Mouse (Mus musculus) T-cell, adult 2 months (primary cell): Measurements from ENCODE around the gene Krt27.

Experiments
- DNase-seq: peaks from one replicate; pipeline ENCODE4 v3.0.0; 2022; ENCODE audit warnings: low spot score

The Krt27 gene

DNA sequence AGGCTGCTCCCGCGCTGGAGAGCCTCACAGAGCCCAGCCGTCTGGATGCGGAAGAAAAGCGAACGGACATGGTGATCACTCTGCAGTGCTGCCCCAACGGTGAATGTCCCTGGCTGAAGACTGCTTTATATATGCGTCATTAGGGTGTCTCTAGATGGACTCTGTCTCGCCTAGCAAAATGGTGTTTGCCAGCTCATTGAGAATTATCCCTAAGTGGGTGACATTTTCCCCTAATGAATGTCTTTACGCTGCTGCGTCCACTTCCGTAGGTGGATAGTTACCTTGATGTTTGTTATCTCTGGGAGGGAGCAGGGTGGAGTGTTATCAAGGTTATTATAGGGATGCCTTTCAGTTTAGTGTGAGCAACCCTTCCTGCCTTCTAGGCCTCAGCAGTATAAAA, at the start of gene Krt27:
Krt27 (minus strand) TSS at position 101 of the 400 bp plus-strand sequence.
- no peak for DNase-seq

DNA sequence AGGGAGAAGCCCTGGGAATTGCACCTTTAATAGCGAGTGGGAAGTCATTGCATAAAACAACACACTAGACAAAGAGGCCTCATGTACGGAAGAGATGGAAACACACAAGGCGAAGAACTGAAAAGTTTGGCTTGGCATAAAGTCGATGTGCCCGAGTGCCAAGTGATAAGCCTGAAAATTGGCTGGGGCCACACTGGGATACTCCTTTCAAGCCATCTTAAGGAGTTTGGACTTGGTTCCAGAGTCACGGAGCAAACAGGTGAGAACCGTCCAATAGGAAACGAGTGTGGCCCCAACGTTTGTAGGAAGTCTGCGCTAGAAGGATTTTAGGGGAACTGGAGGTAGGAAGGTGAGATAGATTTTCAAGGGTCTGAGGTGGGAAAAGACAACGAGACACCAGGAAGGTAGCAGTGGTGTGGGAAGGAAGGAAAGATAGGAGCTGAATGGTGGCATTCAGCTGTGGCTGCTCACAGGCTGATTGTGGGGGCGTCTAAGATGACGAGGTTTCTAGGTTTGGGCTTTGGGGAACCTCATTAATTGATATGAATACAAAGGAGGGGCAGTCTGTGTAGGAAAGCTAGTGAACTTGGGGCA, 49.1 kb upstream of the Krt27 start:
- no peak for DNase-seq

DNA sequence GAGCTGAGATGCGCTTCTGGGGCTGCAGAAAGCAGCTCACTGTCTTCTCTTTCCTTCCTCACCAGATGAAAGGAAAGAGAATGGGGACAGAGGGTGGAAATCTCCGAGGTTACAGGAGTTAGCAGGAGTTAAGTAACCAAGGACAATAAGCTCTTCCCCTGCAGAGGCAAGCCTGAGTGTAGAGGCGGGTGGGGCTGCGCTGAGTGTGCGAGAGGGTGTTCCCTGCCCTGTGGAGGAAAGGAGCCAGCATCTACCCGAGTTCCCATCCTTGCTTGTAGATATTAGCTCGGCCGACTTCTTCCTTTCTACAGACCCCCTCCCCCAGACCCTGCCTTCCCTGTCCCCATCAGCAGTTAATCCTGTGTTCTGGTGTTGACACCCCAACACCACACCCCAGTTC, 47.9 kb upstream of the Krt27 start:
- DNase-seq: no peak

DNA sequence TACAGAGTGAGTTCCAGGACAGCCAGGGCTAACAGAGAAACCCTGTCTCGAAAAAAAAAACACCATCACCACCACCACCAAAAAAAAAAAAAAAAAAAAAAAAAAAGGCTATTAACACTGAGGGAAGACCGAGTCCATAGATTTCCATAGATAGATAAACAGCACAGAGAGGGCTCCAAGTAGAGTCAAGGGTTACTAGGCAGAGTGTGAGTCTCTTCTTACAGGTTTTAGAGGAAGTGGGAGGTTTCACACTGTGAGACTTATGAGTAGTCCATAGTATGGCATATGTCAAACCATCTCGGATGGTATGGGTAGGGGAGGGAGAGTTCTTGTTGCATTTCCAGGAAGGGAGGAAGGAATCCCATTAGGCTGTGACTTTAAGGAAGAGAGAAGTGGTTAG, 47.2 kb upstream of the Krt27 start:
- no peak for DNase-seq

DNA sequence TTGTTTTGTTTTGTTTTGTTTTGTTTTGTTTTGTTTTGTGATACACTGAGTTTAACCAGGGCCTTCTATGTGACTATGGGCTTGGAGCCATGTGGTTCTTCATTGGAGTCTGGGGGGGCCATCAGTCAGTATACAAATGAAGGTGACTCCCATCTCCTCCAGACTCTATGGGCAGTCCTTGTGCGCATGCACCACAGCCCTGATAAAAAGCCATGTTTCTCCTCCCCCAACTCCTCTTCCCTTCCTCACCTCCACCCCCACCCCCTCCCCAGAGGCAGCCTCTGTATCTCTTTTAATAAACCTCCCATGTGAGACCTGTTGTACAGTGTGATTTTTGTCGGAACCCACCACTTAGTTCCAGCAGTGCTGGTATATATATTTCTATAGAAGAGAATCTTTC, 45.8 kb upstream of the Krt27 start:
- no peak for DNase-seq

DNA sequence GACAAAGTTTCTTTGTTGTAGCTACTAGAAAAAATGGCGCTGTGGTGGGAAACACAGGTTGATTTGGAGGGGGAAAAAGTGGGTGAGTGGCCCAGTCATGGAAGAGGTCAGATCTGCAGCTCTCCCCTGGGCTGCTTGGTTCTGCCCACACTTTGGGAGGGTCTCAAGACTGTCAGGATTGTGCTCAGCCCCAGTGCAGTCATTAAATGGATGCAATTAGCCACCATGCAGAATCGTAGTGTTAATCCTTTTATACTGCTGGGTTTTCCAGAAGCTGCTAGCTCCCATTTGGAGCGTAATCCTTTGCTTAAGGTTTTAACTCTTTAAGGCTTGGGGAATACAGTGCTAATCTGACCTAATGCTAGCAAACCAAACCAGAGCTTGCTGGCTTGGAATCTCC, 45.1 kb upstream of the Krt27 start:
- DNase-seq: no peak

DNA sequence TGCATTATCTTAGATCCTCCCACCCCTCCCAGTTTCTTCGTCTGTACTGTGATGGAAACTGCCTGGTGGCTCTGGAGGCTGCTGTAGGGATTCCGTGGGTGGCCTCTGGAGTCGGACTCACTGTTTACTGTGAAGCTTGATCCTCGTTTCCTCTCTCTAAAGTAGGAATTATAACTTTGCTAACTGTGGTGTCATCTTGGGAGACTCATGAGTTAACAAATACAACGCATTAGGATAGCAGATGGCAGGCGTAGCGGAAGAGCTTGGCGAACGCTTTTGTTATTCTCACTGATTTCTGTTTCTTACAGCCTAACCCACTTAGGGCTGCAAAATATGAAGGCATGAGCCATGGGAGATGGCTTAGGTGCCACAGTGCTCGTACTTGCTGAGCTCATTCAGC, 41.6 kb upstream of the Krt27 start:
- no peak for DNase-seq

DNA sequence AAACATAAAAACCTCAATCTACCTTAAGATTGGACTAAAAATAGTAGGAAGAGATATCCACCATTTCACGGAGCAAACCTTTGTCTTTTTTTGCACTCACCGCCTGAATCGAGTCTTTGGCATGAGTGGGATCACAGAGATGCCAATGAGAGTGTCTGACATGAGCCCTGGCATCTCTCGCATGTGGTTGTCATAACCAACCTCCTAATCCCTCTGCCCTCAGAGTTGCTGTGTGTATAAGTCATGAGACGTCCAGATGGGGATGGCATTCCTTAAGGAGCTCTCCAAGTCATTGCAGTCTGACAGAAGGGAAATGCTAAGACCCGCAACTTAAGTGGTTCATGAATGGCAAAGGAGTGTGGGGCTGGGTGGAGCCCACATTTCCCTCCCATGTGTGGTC, 40.5 kb upstream of the Krt27 start:
- DNase-seq: no peak

DNA sequence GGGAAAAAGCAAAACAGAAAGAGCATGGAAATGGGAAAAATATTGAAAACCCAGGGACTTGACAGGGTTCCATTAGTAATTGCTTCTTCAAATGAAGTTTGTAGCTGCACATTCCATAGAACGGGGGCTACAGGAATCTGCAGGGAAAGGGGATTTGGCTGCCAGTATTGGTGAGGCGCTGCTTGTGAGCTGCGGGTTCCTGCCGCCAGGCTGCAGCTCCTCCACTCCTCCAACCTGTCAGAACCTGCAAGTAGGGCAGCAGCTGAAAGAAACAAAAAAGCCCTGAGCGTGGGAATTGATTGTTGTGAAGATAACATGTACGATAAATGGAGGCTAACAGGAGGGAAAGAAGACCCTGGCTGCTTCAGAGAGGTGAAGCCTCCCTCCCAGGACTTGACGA, 40.0 kb upstream of the Krt27 start:
- DNase-seq: no peak

DNA sequence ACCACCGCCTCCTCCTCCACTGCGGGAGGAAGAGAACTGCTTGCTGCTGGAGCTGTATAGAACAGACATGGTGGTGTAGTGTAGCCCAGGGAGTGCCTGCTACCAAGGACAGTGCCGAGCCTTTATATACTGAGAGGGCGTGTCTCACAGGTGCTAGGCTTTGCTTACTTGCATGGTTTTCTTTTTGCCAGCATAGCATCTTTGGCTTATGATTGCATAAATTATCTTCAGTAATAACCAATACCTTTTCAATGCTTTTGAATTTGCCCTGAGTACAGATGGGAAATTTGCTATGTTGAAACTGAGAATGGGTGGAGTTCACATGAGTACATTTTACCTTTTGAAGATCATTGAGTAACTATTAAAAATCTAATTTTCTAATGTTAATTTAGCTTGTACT, 38.4 kb upstream of the Krt27 start, which contains the start of gene Krt10:
Krt10 (minus strand) TSS at position 101 of the 400 bp plus-strand sequence.
- no peak for DNase-seq

DNA sequence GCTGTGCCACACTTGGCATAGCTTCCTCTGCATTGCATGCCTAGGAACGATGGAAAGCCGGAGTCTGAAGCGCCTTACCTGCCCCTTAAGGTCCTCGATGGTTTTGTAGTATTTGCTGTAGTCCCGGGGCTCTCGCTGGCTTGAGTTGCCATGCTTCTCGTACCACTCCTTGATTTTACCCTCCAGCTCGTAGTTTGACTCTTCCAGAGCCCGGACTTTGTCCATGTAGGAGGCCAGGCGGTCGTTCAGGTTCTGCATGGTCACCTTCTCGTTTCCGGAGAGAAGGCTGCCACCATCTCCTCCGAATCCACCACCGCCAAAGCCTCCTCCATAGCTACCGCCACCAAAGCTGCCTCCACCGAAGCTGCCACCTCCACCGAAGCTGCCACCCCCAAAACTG, 37.8 kb upstream of the Krt27 start:
- no peak for DNase-seq

DNA sequence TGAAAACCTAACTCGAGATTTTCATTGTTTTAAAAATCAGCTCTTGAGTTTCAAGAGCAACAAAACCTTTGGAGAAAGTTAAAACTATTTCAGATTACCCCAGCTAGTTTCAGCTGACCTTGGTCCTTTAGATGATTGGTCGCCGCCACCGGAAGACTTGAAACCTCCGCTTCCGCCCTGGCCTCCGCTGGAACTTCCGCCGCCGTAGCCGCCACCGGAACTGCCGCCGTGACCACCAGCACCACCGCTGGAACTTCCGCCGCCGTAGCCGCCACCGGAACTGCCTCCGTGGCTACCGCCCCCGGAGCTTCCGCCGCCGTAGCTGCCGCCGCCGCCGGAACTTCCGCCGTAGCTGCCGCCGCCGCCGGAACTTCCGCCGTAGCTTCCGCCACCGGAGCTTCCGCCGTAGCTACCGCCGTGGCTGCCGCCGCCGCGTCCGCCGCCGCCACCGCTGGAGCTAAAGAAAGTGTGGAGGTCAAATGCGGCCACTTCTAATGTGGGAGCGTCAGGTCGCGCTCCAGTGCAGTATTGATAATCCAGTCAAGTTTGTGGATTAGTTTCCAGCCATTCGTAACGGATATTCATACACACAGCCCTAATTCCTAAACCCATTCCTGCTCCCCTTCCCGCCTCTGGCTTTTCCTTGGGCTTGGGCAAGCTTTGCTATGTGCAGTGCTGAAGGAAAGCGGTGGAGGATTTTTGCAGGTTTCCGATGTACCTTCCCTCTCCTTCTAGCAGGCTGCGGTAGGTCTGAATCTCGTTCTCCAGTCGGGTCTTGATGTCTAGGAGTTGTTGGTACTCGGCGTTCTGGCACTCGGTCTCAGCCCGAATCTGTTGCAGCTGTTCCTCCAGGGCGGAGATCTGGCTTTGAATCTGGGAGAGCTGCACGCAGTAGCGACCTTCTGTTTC, 35.2 kb upstream of the Krt27 start:
- peak; percentile 79 for DNase-seq

DNA sequence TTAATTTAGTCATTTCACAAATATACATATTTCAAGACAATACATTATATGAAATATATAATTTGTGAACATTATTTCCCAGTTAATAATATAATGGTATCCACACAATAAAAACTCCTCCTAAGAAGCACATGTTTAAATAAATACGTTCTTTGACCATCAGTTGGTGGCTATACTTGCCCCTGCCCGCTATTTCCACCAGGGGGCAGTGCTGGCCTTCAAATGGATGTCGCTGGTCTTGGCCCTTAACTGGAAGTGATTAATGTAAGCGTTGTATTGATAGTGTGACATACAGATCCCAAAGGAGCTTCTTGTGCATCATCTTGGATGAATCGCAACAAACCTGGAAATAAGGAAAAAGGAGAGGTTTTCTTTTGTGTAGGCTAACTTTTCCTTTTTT, 28.7 kb upstream of the Krt27 start:
- peak; percentile 70 for DNase-seq

DNA sequence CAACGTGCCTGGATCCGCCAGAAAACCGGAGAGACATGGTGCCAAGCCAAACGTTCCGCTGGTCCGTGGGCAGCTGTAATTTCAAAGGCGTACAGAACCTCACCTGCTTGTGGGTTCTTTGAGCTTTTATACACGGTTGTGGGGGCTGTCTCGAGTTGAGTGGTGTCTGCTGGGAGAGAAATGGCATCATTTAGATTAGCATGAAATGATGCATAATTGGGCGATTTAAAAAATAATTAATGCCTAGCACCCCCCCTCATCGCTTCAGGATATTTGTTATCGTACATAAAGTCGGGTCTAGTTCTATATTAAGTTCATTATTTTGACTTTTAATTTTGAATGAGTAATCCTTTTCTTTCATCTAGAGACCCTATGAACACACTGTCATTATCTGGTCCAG, 23.9 kb upstream of the Krt27 start, which contains the start of gene Krt28:
Krt28 (minus strand) TSS at position 101 of the 400 bp plus-strand sequence.
- no peak for DNase-seq

DNA sequence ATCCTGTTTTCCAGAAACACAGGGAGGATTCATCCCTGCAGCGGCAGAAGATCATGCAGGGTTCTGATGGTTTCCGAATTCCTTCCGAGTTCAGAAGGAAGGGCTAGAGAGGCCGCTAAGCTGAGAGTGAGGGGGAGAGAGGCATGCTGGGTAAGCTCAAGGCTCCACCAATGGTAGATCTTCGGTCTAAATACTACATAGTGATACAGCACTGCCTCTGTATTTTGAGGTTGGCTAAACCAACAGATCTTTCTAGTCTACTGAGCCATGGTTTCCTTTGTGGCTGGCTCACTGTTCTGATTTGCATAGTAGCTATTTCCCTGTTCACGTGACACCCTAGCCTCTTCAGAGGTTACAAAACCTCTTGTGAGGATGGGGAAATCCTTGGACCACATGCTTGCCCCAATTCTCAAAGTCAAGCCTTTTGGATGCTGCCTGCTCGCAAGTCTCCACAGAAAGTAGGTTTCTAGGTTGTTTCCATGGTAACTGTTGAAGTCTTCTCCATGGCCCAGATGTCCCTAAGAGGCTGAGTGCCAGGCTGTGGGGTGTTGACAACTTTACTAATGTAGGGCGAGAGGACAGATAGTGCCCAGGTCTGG, 19.0 kb upstream of the Krt27 start:
- no peak for DNase-seq

DNA sequence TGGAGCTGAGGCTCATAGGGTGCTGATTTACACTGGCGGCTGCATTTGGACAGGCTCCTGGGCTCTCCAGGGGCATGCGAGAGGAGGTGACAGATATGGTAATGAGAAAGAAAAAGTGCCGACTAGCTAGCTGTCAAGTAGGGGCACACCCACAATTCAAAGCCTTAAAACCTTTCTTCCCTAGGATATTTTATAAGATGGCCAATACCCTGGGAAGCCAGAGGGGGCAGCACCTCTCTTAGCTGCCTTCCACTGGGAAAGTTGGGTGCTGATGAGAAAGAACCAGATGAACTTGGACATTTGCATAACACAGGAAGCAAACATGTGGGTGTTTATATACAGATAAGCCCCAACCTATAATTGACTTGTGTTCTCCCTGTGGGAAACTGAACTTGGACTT, 18.3 kb upstream of the Krt27 start:
- DNase-seq: no peak

DNA sequence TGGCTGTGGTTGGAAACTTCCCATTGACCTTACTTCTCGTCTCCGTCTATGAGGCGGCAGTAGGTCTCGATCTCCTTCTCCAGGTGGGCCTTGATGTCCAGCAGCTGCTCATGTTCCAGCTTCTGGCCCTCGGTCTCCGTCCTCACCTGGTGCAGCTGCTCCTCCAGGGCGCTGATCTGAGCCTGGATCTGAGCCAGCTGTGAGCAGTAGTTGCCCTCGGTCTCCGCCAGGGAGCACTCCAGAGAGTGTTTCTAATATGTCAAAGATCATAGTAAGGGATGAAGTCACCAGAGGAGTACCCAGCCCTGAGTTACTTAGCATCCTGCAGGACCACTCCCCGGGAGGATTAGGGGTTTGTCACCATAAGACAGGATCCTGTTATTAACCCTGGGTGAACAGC, 15.9 kb upstream of the Krt27 start:
- DNase-seq: no peak

DNA sequence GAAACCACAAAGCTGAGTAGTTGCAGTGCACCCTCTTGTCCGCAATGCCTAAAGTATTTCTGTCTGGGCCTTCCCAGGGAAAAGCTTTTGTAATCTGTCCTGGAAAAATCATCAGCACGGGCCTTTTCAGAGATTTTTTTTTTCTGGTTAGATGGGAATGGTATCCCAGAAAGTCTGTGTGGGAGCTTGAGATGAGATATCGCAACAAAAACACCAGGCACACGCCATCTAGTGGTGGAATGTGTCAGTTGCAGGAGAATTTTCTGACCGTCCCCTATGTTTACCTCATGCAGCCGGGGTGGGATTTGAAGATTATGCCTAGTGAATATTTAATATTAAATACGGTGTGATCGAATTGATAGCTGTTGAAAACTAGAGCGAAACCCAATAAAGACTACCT, 13.5 kb upstream of the Krt27 start:
- no peak for DNase-seq

DNA sequence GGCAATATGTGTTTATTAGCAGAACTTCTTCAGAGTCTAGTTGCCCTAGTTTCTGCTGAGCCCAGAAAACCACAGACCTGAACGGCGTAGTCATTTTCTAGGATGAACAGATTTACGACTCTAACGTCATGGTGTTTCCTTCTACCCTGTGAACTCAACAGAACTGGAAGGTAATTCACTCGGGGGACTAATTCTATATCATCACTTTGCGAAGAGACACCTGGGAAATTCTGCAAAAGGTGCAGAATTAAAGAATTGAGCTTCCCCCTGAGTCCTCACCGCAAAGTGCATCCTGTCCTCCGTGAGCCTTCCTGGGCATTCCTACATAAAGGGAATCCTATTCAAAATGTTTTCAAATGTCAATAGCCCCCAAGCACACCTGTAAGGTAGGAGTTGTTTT, 10.5 kb upstream of the Krt27 start:
- no peak for DNase-seq

DNA sequence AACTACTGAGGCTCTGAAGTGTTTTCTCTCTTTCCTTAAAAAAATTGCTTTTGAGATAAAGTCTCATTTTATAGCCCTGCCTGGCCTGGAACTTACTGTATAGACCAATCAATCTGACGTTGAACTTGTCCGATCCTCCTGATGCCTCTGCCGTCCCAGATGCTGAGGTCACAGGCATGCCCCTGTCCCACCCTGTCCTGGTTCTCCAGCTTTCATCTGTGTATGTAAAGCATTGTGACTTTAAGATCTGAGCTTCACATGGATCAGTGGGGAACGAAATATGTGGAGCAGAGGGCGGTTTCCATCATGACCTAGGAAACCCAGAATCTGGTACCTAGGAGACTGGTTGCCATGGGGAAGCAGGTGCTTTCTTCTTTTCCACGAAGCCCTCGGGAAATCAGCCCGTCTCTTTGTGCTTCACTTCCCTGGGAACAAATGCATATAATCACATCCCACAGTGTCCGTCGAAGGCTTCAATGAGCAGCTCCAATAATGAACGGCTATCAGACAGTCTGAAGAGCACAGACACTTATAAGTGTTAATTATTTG, 11.5 kb downstream of the Krt27 start:
- no peak for DNase-seq

DNA sequence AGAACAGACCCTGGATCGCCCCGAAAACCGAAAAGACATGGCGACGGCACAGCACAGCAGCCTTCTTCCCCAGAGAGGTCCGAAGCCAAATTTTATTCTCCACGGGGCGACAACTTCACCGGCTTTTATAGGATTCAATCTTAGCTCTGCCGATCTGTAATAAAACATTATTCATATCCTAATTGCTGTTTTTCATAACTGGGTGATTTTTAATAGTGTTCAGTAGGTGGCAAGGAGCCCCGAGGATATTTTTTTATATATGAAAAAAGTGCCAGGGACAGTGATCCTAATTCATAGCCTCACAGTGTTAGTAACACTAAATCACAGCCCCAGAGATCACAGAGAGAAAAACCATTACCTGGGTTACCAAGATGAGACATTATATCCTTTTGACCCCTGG, 13.0 kb downstream of the Krt27 start, which contains the start of gene Krt26:
Krt26 (minus strand) TSS at position 101 of the 400 bp plus-strand sequence.
- no peak for DNase-seq

DNA sequence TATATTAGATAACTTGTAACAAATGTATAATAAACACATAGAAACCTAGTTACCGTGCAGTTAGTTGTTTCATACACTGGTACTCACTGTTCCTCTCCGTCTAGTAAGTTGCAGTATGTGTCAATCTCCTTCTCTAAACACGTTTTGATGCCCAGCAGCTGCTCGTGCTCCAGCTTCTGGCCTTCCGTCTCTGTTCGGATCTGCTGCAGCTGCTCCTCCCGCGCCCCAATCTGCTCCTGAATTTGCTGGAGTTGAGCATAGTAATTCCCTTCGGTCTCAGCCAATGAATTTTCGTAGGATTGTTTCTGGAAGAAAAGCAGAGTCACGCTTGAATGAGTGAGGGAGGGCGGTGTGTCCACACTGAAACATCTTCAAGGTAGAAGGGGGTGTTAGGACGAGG, 17.5 kb downstream of the Krt27 start:
- DNase-seq: no peak

DNA sequence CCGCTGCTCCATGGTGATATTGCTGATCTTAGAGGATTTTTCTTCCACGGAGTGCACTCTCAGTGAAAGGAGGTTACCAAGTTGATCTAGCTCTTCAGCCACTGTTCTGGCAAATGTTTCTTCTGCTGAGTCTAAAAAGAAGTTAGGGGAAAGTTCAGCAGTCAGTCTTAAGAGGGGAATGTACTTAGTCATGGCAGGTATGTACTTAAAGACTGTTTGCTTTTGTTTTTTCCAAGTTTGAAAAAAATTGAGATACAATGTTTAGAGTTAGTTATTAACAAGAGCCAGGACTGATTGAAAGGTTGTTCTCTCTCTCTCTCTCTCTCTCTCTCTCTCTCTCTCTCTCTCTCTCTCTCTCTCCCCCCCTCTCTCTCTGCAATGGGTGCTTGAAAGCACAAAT, 21.2 kb downstream of the Krt27 start:
- DNase-seq: no peak
